Mouse (Mus musculus) retina, embryonic 14.5 days (tissue): ENCODE data around the gene Tnrc6c.

Experiments
- DNase-seq: peaks from one replicate; pipeline ENCODE4 v3.0.0-alpha.2; 2015; ENCODE audit warnings: low spot score

Tnrc6c gene

DNA sequence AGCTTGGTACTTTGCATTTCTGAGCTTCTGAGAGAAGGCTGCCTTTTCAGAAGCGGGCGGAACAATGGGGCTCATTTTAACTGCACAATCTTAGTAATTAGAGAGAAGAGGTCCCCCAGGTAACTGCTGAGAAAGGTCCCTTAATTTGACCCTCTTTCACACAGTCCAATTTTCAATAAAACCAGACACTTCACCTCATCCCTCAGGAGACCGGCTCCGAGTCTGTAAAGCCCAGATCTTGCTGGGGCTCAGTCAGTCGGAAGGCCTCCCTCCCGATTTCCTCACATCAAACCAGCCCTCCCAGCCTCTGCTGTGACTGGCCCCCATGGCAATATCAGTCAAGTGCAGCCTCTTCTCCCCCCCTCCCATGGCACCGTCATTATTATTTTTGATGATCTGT, 15.7 kb upstream of the Tnrc6c start:
- no peak for DNase-seq

DNA sequence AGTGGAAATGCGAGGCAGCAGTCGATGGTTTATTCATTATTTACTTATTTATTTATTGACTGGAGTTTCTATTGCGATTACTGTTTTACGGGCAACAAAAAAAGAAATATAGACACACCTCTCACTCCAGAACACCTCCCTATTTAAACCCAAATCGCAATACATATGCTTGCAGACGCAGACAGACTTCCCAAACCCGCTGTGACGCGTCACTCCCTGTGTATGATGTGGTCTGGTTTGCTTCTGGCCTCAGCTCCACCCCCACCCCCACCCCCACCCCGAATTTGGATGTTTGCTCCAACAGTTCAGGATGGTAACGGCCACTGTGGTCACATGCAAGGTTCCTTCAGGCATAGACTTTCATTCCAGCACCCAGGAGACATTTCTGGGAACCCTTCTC, 15.3 kb upstream of the Tnrc6c start:
- no peak for DNase-seq

DNA sequence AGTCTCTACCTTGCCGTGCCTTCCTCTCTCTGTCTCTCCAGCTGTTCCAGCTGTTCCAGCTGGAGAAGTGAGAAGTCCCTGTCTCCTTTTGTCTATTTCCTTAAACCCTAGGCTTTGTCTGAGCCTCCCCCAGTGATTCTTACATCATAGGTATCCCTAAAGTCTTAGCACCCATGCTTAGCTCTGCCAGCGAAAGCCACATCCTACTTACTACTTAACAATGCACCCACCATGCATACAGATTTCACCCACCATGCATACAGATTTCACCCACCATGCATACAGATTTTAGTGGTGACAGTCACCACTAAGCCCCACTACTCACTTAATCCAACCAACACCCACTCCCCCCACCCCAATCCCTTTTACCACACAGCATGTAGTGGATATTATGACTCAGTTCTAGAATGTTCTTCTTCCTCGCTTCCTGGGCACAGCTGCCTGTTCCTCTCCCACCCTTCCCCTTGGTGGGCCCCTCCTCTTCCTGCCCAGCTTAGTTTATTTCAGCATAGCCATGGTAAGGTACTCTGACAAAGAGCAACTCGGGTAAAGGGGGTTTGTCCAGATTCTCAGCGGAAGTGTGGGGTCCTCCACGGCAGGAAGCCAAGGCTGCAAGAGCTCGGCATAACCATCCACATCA, 14.6 kb upstream of the Tnrc6c start:
- no peak for DNase-seq

DNA sequence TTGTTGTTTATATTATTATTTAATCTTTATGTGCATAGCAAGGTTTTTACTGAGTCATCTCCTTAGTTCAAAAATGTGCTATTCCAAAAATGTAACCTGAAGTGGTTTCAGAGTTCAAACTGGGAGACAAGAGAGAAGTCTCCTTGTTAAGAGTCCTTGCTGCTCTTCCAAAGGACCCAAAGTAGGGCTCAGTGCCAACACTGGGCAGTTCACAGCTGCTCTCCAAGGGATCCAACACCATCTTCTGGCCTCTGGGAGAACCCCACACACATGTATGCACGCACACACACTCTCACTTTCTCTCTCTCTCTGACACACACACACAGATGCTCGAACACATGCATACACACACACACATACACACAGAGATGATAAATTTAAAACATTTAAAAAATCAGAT, 11.9 kb upstream of the Tnrc6c start:
- no peak for DNase-seq

DNA sequence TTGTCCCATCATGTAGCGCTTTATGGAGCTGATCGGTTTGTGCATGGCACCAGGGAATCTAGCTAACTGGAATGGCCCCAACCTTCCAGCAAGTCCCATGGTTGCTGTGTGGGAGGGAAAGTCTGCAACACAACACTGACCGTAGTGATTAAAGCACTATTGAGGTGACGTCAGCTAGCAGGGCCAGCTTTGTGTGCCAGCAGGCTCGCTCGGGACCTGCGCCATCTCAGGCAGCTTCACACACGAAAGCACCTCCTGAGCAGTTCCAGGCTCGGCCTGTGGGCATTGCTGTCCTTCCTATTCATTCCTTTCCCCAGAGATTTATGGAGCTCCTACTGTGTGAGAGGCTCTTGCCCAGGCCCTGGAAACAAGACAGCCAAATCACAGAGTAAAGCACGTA, 10.8 kb upstream of the Tnrc6c start:
- no peak for DNase-seq

DNA sequence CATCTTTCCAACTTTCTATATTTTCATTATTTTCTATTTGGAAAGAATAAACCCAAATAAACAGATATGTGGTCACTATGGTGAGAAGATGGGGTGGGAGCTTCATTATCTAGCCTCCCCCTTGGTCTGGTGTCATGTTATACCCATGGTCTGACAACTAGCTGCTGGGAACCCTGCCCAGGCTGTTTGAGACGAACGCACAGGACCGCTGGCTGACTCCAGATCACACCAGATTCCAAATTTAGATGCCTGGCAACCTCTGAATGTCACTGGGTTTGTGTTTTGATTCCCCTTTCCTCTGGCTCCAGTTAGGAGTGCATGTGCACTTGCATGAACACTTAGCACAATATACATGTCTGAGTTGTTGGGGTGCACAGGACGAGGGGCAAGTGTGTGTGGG, 7.3 kb upstream of the Tnrc6c start:
- DNase-seq, result no peak

DNA sequence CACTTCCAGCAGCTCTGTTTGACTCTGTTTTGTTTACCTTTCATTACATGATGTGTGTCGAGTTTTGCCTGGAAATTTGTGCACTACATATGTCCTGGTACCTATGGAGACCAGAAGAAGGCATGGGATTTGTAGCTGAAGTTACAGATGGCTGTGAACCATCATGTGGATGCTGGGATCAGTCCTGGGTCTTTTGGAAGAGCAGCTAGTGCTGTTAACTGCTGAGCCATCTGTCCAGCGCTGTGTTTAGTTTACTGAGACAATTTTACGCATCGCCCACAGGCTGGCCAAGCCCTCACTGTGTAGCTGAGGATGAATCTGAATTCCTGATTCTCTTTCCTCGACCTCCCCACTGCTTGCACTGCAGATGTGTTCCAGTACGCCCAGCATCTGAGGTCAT, 6.1 kb upstream of the Tnrc6c start:
- DNase-seq, result no peak

DNA sequence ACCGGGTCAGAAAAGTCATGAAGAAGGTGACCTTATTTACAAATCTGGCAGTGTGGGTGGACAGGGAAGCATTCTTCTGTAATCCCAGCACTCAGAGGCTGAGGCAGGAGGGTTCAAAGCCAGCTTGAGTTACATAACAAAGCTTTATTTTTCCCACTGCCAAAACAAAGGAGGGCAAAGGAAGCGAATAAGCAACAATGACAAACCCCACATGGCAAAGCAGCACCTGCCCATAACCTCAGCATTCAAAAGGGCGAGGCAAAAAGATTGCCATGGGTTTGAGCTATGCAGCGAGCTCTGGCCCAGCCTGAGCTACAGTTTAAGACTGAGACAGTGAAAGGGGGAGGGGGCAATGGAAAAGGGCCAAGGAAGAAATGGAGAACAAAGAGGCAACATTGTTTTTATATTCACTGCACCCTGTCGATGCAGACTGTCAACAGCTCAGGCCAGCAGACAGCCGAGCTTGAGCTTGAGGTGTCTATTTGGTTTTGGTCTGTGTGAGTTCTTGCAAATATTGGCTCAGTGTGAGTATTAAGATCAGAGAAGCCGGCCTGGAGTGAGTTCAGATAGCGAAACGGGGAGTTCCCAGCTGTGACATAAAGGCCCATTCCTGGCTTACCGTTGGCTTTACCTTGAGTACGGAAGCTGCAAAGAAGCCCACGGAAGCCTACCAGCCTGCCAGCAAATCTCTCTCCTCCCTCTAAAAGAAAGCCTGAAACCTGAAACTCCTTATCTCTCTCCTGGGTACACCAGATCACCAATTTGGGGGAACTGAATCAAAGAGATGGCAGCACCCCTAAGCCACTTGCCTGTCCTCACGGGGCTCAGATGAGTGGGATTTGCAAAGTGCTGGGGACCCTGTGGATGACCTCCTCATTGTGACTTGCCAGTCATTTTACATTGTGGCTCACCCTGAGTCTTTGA, 3.1 kb upstream of the Tnrc6c start:
- no peak for DNase-seq

DNA sequence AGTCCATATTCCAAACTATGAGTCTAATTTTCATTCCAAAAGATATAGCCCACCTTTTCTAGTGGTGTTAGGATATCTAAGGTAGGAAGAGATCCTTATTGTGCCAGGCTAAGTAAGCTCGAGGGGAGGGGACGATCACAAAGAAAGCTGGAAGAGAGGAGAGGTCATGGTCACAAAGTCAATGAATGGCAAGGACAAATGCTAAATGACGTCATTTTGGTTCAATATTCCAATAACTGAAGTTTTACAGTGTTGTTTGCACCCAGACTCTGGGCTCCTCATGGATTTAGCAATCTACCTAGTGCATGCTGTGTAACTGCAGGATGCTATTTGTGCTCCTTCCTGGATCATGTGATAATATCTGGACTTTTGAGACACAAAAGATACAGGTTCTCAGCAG, 1.2 kb upstream of the Tnrc6c start:
- no peak for DNase-seq

DNA sequence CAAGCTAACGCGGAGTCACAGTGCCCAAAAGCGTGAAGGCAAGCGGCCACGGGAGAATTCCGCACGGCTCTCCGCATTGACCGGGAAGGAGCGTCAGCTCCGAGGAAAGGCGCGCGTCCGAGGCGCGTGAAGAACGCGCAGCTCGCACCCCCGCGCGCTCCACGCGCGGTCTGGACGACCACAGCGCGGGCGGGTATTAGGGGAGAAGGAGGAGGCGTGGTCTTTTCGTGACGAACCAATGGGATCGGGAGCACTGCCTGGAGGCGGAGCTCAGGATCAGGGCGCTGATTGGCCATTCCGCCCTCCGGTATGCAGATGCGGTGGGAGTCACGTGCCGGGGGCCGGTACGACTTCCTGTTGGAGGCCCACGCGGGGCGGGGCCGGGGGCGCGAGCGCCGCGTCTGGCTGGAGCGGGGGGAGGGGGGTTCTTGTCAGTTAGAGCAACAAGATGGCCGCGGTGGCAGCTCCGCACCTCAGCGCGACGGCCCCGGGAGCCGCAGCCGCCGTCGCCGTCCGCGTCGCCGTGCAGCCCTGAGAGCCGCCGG, 363 bp downstream of the Tnrc6c start:
- peak; percentile 99 for DNase-seq

DNA sequence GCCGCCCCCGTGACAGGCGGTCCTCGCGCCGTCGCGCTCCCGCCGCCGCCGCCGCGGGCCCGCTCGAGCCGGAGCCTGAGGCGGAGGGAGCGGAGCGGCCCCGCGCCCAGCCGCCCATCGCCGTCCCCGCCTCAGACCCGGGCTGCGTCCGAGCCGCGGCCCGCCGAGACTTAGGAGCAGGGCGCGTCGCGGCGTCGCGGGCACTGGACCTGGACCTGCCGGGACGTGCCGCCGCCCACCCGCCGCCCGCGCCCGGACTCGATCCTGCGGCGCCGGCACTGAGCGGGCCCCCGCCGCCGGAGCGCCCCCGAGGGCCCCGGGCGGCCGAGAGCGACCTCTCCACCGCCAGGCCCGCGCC, 824 bp downstream of the Tnrc6c start:
- no peak for DNase-seq

DNA sequence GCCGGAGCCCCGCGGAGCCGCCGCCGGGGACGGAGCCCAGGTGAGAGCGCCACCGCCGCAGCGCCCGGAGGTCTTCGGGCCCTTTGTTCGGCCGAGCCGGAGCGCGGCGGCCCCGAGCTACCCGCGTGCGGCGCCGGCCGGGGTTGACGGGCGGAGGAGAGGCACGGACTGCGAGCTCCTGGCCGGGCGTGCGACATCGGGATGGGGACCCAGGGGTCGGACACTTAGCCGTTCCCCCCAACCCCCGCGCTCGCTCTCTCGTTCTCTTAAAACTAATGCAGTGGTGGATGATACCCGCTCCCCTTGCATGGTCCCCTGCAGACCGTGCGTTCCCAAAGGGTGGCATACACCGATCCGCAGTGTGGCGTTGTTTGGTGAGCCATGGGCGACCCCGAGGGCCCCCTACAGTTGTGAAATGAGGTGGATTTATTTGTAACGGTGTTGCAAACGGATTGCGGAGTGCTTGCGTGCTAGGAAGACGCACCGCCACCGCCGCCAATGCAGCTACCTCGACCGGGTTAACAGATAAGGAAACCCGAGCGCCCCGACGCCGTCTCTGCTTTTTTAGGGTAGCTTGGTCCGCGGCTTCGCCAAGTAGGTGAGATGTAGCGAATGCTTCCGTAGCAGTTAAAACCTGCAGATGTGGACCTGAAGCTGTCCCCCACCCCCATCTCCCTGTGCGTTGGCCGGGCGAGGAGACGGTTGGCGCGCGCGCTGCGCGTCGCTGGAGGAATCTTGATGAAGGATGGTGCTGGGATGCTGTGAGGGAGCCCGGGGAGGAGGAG, 1.4 kb downstream of the Tnrc6c start:
- peak; percentile 61 for DNase-seq

DNA sequence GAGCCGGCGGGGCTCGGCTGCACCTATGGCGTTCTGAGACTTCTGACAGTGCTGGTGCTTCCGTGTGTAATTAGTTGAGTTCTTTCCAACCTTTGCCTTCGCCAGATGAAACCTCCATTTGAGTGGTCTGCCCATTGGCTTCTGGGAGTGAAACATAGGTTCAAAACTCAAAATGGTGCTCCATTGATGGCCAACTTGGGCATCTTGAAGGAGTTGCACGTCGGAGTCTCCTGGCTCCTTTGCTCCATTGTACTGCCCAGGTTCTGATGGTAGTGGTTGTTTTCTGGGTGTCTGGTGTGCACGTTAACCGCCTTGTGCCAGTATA, 1.9 kb downstream of the Tnrc6c start:
- DNase-seq, result peak; percentile 55

DNA sequence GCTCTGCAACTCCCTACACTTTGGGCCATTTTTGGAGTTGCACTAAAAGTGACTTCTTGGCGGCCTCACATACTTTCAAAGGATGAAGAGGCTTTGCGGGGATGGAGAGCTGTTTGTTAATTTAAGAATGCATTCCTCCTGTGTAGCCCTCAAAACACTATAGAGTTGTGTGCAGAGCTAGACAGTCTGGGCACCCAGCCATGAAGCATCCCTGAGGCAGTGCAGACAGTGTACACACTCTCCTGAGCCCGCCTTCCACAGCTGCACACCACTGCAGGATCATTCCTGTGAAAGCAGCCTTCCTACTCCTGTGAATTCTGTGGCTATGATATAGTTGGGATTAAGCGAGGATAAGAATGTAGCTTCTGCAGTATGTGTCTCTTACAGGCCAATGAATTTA, 4.9 kb downstream of the Tnrc6c start:
- DNase-seq, result no peak

DNA sequence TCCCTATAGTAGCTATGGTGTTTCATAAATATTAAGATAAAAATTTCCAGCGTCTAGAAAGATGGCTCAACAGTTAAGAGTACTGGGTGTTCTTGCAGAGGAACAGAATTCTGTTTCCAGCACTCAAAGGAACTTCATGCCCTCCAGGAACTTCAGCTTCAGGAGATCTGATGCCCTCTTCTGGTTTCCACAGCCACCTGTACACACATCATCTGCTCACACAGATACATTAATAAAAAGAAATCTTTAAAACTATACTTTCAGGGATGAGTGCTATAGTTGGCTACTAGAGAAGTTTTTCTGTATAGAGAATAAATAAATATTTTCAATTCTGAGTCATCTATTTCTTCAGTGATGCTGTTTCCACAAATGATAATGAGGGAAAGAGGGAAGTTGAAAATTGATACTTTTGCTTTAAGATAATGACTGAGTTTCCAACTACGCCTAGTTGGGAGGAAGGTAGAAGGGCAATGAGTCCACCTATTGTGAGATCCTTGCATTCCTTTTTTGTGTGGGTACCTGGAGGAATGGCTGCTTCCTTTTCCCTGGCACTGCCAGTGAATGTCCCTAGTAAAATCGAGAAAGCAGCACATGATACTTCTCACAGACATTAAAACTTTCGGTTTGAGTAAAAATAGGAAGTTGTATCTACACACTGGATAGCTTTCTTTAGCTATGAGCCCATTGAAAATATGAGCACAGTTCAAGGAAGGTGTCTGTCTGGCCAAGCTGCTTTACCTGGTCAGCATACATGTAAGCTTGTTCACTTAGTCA, 9.1 kb downstream of the Tnrc6c start:
- no peak for DNase-seq

DNA sequence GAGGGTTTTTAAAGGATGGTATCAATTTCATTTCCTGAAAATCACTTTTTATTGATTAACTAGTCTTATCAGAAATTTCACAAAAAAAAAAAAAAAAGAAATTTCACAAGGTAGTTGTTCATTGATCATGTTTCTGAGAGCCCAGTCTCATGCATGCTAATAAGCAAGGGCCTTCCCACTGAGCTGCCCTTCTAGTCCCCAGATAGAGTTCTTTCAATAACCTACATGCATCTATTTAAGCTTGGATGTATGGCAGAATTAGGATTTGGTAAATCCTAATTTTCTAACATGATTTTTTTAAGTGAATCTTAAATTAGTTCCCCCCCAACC, 9.7 kb downstream of the Tnrc6c start:
- no peak for DNase-seq

DNA sequence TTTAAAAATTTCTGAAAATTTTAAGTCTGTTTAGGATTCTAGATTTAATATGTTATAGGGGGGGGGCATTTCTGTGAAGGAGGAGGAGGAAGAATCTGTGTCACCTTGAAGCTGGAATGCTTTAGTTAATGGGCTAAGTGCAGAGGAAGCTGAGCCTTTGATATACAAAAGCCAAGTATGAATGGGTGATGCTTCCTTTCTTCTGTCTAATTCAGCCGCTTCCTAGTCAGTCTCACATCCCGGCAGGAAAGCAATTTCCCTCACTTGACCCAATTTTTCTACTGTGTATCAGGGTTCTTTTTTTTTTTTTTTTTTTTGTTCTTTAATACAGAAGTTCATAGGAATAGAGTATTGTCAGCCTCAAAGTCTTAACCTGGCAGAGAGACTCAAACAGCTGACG, 11.1 kb downstream of the Tnrc6c start:
- no peak for DNase-seq

DNA sequence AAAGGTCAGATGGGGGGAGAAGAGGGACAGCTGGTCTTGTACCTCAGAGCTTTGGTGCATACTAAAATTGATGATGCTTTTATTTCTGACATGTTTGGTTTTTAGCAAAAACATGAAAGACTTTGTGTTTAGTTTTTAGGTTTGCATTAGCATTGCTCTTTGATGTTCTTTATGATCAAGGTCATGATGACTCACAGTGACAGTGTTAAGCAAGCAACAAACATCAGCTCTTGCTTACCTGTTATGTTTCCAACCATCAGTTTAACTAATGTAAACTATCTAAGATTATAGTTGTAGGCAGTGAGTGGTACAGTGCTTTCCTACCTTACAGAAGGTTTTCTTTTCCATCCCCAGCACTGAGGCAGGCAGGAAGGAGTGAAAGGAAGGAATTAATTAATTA, 12.5 kb downstream of the Tnrc6c start:
- no peak for DNase-seq

DNA sequence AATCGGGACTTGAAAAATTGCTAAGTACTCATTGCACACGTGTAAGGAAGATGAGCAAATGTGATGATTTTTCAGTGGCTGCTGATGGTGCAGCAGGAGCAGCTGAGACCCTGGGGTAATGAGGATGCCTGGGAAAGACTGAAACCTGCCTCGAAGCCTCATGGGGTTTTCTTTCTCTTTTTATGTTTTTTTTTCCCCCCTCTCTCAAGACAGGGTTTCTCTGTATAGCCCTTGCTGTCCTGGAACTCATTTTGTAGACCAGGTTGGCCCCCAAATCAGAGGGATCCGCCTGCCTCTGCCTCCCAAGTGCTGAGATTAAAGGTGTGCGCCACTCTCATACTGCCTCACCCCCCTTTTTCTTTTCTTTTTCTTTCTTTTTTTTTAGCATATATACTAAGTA, 13.1 kb downstream of the Tnrc6c start:
- no peak for DNase-seq

DNA sequence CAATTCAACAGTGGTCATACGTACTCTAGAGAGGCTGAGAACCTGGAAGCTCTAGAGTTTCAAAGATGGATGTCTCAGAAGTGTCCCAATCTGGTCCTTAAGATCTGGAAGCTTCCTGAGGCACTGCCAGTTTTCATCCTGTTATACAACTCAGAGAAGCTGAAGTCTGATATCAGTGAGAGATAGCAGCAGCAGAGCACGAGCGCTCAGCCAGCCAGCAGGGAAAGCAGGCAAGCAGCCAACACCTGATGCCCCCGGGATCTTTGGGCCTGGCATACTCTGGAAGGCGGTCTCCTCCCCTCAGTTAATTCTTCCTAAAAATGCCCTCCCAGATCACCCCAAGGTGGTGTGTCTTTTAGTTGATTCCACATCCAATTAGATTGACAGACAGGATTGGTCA, 13.7 kb downstream of the Tnrc6c start:
- DNase-seq, result no peak

DNA sequence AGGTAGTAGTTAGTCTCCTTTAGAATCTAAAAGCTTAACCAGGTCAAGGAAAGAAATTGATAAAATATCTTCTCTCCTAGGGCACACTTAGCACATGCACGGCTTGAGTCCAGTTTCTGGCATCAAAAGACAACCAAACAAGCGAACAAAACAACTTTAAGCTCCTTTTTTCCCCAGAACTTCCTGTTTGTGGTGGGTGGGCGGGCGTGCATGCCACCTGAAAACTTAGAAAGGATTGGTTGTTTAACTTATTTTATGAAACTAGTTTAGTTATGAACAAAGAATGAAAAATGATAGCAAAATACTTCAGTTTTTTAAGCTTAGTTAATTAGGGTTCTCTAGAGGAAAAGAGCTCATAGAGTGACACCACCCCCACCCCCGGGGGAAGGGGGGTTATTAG, 17.5 kb downstream of the Tnrc6c start:
- DNase-seq, result no peak

DNA sequence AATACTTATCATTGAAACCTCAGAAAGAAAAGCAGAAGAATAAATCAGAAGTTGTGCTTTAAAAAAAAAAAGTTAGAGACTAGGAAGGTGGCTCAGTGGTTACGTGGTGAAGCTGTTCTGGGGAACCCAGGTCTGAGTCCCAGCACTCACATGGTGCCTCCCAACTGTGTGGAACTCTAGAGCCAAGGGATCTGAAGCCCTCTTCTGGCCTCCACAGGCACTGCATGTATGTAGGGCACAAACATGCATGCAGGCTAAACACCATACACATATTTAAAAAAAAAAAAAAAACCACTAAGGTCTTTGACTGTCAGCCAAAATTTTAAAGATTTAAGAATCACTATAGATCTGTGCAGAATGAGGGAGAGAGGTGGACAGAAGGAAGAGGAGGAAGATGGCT, 20.4 kb downstream of the Tnrc6c start:
- DNase-seq, result no peak
